Comparison of ENCODE assay signal across 8 mouse cellular contexts in genomic region chr11:59505839-59506712, GRCm38 (mm10). TPM values are rescaled to one million over a fixed set of nuclear protein-coding genes. Genes with fewer than 3 reads are reported as not detected.
A peak's percentile ranks its signal among the peaks of the same experiment; 100 is the strongest.
DNase-seq lines count a peak whose midpoint lies in the region; ATAC-seq lines count a peak whose summit lies in the region.

No protein-coding gene starts in this region.

- no peaks in the 10 kb centered on the region for H3K27me3 ChIP-seq in hindbrain, embryonic 14.5 days (ENCODE audit: control insufficient read depth, insufficient read depth, low read length)

- under 1% methylated on average over 48 of the region's 71 CpGs for WGBS in hindbrain, embryonic 14.5 days

- H3K4me3 ChIP-seq in hindbrain, embryonic 14.5 days (replicated peaks; ENCODE audit: low read length): peak overlapping the region; percentile 94

- peaks cover 38% of the 10 kb centered on the region for H3K36me3 ChIP-seq in hindbrain, embryonic 14.5 days (replicated peaks; ENCODE audit: control insufficient read depth, insufficient read depth)

- H3K27ac ChIP-seq in hindbrain, embryonic 14.5 days: peak overlapping the region; percentile 87

- peak; percentile 94 for DNase-seq in R1 (ENCODE audit: low read depth, low spot score)
- DNase-seq in cerebellum, postnatal 14 days: peak; percentile 90 to 94
- peak; percentile 49 to 54 for DNase-seq in frontal cortex, postnatal 25 days (ENCODE audit: low spot score in 2 of 2)
- DNase-seq in hindbrain, embryonic 14.5 days (ENCODE audit: low spot score): peak; percentile 78
- peak; percentile 61 for DNase-seq in left cerebral cortex, adult 11 months (ENCODE audit: low spot score)
- DNase-seq in lung, postnatal 4 days: peak; percentile 90 to 94
- DNase-seq in retina, postnatal 7 days (ENCODE audit: low read depth, low spot score): peak; percentile 76
- peak; percentile 78 to 85 for DNase-seq in urinary bladder, adult 18-20 months (ENCODE audit: low spot score in 2 of 2)

- no peaks in the 10 kb centered on the region for H3K9me3 ChIP-seq in hindbrain, embryonic 14.5 days (ENCODE audit: control insufficient read depth, low read length)

- peak overlapping the region; percentile 99 for H3K9ac ChIP-seq in hindbrain, embryonic 14.5 days

- ATAC-seq in hindbrain, embryonic 14.5 days (ENCODE audit: low FRiP score): peak; percentile 89

- H3K4me2 ChIP-seq in hindbrain, embryonic 14.5 days (replicated peaks): peak overlapping the region; percentile 75

- peaks cover 17% of the 10 kb centered on the region for H3K4me1 ChIP-seq in hindbrain, embryonic 14.5 days (replicated peaks; ENCODE audit: control insufficient read depth, insufficient read depth, low read length)

RNA-seq across cellular contexts. Expression of gene Zkscan17, which starts 20.5 kb away (rescaled TPM):
- 12.3 and 13.7 TPM in 2 replicates for polyA plus RNA-seq in hindbrain, embryonic 14.5 days (2014; fragmentation: Nextera tagmentation; extraction: Ambion mirVana)

RNA-seq across cellular contexts. Expression of gene Zfp867, which starts 33.8 kb away (rescaled TPM):
- 13.7 and 16.3 TPM in 2 replicates for polyA plus RNA-seq in hindbrain, embryonic 14.5 days (2014; fragmentation: Nextera tagmentation; extraction: Ambion mirVana)

RNA-seq across cellular contexts. Expression of gene Nlrp3, which starts 35.3 kb away (rescaled TPM):
- 0.10 and 0.11 TPM in 2 replicates for polyA plus RNA-seq in hindbrain, embryonic 14.5 days (2014; fragmentation: Nextera tagmentation; extraction: Ambion mirVana)

RNA-seq across cellular contexts. Expression of gene Snap47, which starts 55.1 kb away (rescaled TPM):
- 622 and 648 TPM in 2 replicates for polyA plus RNA-seq in hindbrain, embryonic 14.5 days (2014; fragmentation: Nextera tagmentation; extraction: Ambion mirVana)

RNA-seq across cellular contexts. Expression of gene Jmjd4, which starts 56.2 kb away (rescaled TPM):
- polyA plus RNA-seq in hindbrain, embryonic 14.5 days (2014; fragmentation: Nextera tagmentation; extraction: Ambion mirVana): 17.6 and 19.8 TPM in 2 replicates

Comparison
In these comparisons a context has a peak if more than half of its experiments do, and no peak if none do; other contexts are left out.
1. Peak in every context shown above with its lines: DNase-seq, ATAC-seq, H3K4me3 ChIP-seq and H3K27ac ChIP-seq.